Mouse (Mus musculus) liver, embryonic 14.5 days (tissue): ENCODE data around the gene Suz12.

ENCODE experiments used
- CTCF ChIP-seq: IDR thresholded peaks from 2 replicates; pipeline ENCODE4 v1.5.1; 2016; ENCODE audit warnings: antibody characterized with exemption, low read depth, control low read depth
- EP300 ChIP-seq: IDR thresholded peaks from 2 replicates; pipeline ENCODE4 v1.6.1; 2016; ENCODE audit warnings: antibody characterized with exemption, low read depth

DNA sequence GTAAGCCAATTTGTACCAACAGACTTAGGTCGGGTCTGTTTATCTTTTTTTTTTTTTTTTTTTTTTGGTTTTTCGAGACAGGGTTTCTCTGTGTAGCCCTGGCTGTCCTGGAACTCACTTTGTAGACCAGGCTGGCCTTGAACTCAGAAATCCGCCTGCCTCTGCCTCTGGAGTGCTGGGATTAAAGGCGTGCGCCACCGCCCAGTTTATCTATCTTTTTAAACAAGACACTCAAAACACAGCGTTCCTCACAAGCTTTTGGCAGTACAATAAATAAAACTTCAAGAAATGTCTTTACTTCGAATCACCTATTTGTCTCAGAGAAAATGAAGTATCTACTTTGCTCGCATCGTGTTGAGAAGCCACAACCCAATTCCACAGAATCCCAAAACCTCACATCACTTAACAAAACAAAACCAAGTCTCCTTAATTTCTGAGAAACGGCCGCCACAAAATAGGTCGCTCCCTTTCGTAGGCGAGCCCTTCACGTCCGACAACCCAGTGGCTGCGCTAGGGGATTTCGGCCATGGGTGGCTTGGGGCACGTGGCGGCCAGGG is 793 bp upstream of the Suz12 start:
- no peak for TF ChIP-seq CTCF
- no peak for TF ChIP-seq EP300
